Mouse (Mus musculus): ENCODE results near the gene Ttyh2.
A peak's percentile ranks its signal among the peaks of the same experiment; 100 is the strongest.

The Ttyh2 gene

GRCm38 (mm10) chr11:114682321-114682900 is 7.2 kb downstream of the Ttyh2 start:
- DNase-seq (ENCODE audit: low spot score), result no peak

- no peak for DNase-seq (ENCODE audit: low spot score)
Measured at GRCm38 (mm10) chr11:114683029-114683721, 7.9 kb downstream of the Ttyh2 start.

- no peak for DNase-seq (ENCODE audit: low spot score)
Measured at GRCm38 (mm10) chr11:114683722-114684621, 8.7 kb downstream of the Ttyh2 start.

- no peak for DNase-seq (ENCODE audit: low spot score)
Measured at GRCm38 (mm10) chr11:114684627-114685373, 9.6 kb downstream of the Ttyh2 start.

- DNase-seq (ENCODE audit: low spot score), result no peak
Measured at GRCm38 (mm10) chr11:114685526-114686040, 10.4 kb downstream of the Ttyh2 start.

GRCm38 (mm10) chr11:114686221-114686959 is 11.2 kb downstream of the Ttyh2 start:
- no peak for DNase-seq (ENCODE audit: low spot score)

- DNase-seq (ENCODE audit: low spot score), result no peak
Measured at GRCm38 (mm10) chr11:114687574-114688188, 12.4 kb downstream of the Ttyh2 start.

GRCm38 (mm10) chr11:114688729-114689128 is 13.5 kb downstream of the Ttyh2 start:
- no peak for DNase-seq (ENCODE audit: low spot score)

- DNase-seq (ENCODE audit: low spot score), result no peak
Measured at GRCm38 (mm10) chr11:114690192-114690591, 15.0 kb downstream of the Ttyh2 start.

GRCm38 (mm10) chr11:114691454-114692182 is 16.4 kb downstream of the Ttyh2 start:
- peak; percentile 67 for DNase-seq (ENCODE audit: low spot score)

- DNase-seq (ENCODE audit: low spot score), result no peak
Measured at GRCm38 (mm10) chr11:114692601-114693000, 17.4 kb downstream of the Ttyh2 start.

- no peak for DNase-seq (ENCODE audit: low spot score)
Measured at GRCm38 (mm10) chr11:114693456-114693855, 18.2 kb downstream of the Ttyh2 start.

- DNase-seq (ENCODE audit: low spot score), result no peak
Measured at GRCm38 (mm10) chr11:114694451-114694850, 19.2 kb downstream of the Ttyh2 start.

GRCm38 (mm10) chr11:114698496-114698895 is 23.3 kb downstream of the Ttyh2 start:
- DNase-seq (ENCODE audit: low spot score), result no peak

- no peak for DNase-seq (ENCODE audit: low spot score)
Measured at GRCm38 (mm10) chr11:114699511-114699910, 24.3 kb downstream of the Ttyh2 start.

GRCm38 (mm10) chr11:114702311-114702995 is 27.2 kb downstream of the Ttyh2 start:
- no peak for DNase-seq (ENCODE audit: low spot score)

GRCm38 (mm10) chr11:114702996-114703361 is 27.7 kb downstream of the Ttyh2 start:
- no peak for DNase-seq (ENCODE audit: low spot score)

GRCm38 (mm10) chr11:114704071-114704913 is 29.1 kb downstream of the Ttyh2 start:
- DNase-seq (ENCODE audit: low spot score), result no peak

All from testis, postnatal 14 days (tissue).